Mouse (Mus musculus): ENCODE measurements around the gene Spo11.

DNA sequence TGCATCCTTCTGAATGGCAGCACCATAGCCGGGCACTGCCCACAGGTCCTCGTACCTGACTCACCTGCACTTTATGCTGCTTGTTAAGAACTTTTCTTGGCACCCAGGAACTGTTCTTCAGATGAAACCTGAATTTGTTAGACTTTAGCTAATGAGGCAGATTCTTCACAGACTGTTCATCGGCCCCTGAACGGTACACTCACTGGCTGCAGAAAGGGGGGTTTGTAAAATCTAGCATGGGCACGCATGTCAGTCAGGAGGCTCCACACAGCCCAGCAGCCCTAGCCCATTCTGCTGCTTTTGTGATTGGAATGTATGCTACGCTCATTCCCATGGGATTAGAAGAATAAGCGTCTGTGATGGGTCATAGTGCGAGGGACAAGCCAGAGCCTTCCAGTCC is 26.2 kb downstream of the Spo11 start:
- TF ChIP-seq CTCF (conservative IDR thresholded peaks at IDR 0.05; ENCODE audit: insufficient read depth, insufficient read length, low read depth, low read length) (no peak), POLR2A (IDR thresholded peaks at IDR 0.05; ENCODE audit: low read depth, low read length) (no peak)

Measured in kidney, adult 2 months (tissue).